Mouse (Mus musculus): ENCODE results near the gene Sox21. TPM values are rescaled to one million over a fixed set of nuclear protein-coding genes. Genes with fewer than 3 reads are reported as not detected.
A peak's percentile ranks its signal among the peaks of the same experiment; 100 is the strongest.

The Sox21 gene
- total RNA-seq, 2 experiments from 2014 or later: not detected

DNA sequence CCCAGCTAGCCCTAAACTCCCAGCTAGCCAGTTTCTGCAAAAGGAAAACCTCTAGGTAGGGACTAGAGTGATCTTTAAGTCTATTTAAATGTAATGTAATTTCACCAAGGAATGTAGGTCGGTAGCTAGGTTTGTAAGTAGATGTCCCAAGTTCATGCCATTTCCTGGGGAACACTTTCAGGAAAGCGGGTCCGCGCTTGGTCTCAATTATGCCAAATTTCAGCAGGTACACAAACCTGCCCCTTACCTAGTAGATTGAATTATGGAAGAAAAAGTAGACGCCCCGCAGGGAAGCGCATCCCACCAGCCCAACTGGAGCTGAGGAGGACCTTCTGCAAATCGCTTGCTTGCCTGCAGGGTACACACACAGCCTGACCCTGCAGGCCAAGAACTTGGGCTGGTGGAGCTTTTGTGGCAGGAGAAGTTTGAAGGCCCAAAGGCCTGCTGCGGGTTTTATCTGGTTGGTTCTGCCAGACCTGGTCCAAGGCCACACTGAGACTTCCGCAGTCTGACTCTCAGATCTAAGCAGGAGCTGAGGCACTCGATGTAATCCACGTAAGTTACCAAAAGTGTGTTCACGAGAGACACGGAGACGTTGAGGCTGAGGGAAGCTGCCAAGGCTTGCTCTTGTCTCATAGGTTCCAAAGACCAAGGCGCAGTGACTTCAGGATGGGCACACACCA is 11.6 kb downstream of the Sox21 start:
- no peak for DNase-seq

DNA sequence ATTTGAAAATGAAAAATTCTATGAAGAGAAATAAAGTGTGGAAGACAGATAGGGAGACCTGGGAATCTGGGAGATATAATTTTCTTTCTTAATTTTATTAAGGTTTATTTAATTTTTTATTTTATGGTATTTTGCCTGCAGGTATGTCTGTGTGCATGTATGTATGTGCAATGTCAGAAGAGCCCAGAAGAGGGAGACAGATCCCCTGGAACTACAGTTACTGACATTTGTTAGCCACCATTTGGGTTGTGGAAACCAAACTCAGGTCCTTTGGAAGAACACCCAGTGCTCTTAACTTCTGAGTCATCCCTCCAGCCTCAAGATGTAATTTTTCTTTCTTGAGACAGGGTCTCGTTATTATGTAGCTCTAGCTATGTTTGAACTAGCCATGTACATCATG is 15.9 kb downstream of the Sox21 start:
- DNase-seq: no peak

DNA sequence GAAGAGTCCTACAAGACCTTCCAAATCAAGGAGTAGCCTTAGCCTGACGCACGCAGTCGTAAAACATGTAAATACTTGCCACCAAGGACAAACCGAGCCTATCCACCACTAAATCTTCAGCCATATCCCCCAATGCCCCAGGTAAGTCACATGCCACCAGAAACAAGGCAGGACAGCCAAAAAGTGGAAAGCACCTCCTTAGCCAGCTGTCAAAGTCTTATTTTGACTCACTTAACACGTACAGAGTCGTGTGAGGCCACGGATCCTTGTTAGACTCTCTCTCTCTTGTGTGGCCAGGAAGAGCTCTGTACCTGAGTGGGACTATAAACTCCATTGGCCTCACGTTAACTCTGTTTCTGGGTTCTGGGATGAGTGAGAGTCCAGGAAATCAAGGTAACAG is 20.0 kb downstream of the Sox21 start:
- no peak for DNase-seq

DNA sequence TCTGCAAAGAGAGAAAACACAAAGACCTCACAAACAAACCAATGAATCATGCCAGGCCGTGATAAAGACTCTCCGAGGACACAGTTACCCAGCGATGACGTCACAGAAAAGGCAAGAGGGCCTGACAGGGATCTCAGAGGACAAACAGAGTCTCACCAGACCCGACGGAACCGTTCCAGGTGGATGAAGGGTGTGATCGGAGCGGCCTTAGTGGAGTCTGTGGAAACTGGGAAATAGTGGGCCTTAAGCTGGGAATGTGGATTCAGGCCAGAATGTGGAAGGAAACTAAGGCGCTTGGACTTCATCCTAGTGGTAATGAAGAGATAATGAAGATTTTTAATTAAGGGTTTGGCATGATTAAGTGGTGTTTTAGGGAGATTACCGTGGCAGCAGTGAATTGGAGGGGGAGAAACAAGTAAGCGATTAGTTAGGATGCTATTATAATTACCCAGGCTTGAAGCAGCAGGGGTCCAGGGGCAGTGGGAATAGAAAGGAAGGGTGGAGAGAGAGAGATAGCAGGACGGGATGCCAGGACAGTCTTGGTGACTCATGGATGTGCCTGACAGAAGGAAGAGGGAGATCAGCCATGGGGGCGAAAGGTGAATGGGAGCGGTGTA is 24.5 kb downstream of the Sox21 start:
- no peak for DNase-seq

DNA sequence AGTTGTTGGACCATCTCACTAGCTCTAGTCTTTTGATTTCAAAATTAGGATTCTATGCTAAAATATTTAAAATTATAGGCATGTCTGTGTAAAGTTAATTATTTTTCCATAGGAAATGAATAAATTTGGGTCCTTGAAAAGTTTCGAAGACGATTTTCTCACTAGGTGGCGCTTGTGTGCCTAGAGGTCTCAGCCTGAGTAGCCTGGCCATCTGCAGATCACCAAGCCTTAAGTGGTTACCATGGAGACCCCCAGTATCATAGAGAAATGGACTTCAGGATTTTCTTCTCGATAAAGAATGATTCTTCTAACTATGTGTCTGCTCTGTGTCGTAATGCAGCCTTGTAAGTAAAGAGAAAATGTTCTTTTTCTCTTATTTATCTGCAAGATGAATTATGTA is 27.2 kb downstream of the Sox21 start:
- DNase-seq: peak; percentile 54

DNA sequence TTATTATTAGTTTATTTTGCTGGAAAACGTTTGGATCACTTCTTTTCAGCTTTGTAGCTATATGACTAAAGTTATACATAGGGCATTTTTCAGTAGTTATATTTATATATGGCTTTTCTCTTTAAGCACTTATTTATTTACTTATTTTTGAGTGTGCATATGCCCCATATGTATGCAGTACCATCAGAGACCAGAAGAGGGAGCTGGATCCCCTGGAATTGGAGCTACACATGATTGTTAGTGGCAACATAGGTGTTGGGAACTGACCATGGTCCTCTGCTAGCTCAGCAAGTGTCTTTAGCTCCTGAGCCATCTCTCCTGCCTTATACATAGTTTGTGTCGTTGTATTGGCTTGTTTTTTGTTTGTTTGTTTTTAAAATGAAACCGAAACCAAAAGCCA is 29.5 kb downstream of the Sox21 start:
- DNase-seq: no peak

DNA sequence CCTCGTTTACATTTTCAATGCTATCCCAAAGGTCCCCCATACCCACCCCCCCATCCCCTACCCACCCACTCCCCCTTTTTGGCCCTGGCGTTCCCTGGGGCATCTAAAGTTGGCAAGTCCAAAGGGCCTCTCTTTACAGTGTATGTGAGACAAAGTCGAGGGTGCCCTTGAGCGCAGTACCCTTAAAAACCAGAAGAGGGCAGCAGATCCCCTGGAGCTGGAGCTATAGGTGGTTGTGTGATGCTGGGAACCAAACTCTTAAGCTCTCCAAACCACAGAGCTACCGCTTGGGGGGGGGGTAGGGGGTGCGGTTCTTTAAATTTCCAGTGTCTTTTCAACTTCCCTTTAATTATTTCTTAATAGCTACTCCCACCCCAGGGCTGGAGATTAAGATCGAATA is 33.8 kb downstream of the Sox21 start:
- peak; percentile 12 for DNase-seq

DNA sequence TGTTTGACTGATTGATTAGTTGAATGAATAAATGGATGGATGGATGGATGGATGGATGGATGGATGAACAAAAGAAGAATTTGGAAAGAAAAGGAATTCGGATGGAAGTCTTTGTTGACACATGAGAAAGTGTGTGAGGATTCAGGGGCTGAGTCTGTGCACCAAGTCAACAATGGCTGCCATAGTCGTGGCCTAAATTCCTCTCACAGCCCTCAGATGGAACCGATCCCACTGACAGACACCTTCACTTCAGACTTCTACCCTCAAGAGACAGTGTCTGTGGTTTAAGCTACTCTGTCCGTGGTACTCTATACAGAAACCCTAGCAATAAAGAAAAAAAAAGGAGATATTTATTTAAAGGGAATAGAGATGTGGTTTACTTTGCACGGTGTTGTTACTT is 34.8 kb downstream of the Sox21 start:
- no peak for DNase-seq

DNA sequence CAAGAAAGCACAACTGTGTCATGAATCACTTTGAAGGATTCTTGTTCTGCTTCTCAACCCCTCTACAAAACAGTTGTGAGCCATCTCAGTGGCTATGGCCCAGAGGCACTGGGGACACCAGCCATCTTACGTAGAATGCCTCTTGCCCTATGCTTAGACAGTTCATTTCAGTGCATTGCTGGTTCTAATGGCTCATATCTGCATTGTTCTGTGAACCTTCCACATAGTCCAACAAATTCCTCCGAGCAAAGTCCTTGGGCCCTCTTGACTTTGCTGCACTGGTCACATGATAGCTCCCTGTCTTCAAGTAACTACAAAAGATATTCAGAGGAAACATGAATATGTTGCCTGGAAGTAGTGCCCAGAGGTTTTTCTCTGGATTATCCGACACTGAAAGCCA is 36.1 kb downstream of the Sox21 start:
- no peak for DNase-seq

DNA sequence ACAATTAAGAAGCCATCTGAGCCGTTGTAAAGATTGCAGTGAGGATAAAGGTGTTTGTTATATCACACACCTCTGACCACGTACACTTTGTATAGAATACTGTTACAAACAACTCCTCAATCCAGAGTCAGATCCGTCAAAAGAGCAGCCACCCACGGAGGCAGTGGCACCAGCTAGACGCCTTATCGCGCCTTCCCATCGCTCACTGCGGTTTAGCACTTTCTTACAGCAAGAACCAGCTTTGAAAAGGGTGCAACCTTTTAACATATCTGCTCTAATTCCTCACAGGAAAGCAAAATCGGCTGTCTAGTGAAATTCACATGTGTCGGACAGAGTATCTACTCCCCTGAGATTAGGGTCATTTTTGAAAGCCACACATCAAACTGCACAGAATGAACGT is 39.8 kb downstream of the Sox21 start:
- DNase-seq: no peak

DNA sequence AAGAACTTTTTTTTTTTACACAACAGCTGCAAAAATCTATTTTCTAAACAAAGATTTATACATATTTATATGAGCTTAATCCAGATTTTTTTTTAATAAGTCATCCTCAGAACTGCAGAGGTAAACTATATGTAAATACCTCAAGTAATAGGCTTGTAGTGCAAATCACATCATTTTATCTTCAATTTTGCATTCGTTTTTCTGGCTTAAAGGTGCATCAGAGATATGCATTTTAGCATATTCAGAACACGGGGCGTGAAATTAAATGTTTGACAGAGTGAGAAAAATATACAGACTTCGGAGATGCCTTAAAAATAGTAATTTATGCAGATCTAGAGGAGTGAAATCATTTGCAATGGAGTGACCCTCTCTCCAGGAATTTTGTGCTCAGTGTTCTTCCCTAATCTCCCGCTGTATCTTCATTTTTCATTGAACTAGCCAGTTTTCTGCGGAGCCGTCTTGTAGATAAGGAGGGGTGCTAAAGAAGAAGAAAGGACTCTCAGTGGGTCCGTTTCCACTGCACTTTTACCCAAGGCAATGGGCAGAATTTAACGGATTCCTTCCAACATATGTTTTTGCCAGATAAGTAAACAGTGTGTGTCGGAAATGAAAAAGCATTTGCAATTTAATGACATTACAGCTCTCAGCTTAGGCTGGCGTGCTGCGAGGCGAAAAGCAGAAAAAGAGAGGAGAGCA is 42.5 kb downstream of the Sox21 start:
- no peak for DNase-seq

DNA sequence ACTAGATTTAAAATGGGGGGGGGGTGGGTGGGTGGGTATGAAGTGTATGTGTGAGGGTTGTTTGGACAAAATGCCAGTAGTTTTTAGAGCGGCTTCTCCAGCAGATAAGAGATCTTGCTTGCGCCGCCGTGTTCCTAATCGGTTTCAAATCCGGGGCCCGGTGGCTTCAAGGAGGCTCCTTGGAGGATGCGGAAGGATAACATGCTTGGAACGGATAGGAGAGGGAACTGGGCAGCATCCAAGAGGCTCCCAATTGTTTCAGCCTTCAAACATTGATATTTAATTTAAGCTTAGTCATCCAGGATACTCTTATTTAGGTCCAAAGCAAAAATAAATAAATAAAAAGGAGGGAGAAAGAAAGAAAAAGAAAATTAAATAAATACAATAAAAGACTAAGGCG is 43.2 kb downstream of the Sox21 start:
- DNase-seq: no peak

DNA sequence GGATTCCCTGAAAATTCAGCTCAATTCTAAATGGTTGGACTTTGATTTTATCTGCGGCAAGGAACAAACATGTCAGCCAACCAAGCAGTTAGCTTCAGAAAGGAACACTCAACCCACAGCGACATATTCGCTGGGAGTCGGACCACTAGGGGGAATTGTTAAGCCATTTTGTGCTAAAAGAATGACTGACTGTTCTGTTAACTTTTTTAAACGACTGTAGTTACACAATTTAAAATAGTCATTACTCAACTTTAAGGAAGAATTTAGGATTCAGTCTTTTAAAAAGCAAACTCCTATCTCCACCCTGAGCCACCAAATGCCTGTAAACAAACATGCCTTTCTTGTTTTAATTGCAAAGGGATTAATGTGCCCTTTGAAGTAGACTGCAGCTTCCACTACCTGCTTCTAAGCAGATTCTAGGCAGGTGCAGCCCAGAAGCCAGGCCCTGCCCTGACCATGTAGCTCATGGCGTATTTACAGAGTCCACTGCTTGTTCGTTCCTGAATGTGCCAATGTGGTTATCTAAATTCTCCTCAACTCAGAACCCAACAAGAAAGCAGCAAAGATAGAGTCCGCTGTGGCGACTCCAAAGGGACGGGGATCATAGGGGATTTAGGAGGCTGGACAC is 43.7 kb downstream of the Sox21 start:
- DNase-seq: no peak

DNA sequence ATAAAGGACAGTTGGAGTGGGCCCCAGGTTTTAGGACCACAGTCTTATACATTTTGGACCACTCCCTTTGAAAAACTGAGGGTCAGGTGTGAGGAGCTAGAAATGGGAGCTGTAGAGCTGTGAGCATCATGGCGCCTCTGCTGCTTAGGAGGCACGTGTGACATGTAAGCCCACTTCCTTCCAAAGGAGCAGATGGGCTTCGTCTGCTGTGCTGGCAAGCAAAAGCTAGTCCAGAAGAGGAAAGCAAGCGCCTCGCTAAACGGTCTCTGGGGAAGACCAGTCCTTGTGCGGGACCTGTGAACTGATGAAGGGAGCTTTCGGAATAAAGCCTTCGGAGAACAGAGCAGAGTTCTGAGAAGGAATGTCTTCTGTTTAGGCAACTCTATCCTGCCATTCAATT is 45.4 kb downstream of the Sox21 start:
- DNase-seq: no peak

Small RNA genes lying within 50 kb of the gene (microRNA-seq; reads per million reads assigned to microRNA genes)
- gene Mir6241: not detected

Other genes starting within 250 kb of the Sox21 start
- gene Dct, start 184.8 kb downstream of the Sox21 start, total RNA-seq (2021): not detected
- gene Tgds, start 104.3 kb downstream of the Sox21 start, total RNA-seq (2021): 10 to 100 TPM; 19.6 to 23.3 TPM
- 10 to 100 TPM; 26.6 to 27.0 TPM for gene Gpr180, start 99.9 kb downstream of the Sox21 start, total RNA-seq (2021)
- gene Gm9376, start 29.9 kb upstream of the Sox21 start, total RNA-seq (2021): not detected